Mouse (Mus musculus) ZHBTc4 (cell line): ENCODE measurements at regions not wholly inside any gene's neighbourhood (a gene's known extent, or its start where the extent isn't known, plus 50 kb on each side); places are given as distances from the start of the nearest gene placed in this dataset.
A peak's percentile ranks its signal among the peaks of the same experiment; 100 is the strongest.
"Not testable (repeated sequence)": the region's sequence is repeated elsewhere in the genome, so short reads cannot be mapped to it uniquely, and the experiment has no call there.

ENCODE experiments used
- DNase-seq: peaks from one replicate; pipeline ENCODE4 v3.0.0-alpha.2; 2011; ENCODE audit warnings: low read depth, low spot score

- DNase-seq, result no peak
Measured at GRCm38 (mm10) chr5:25639187-25639586, 66.4 kb downstream of the Xrcc2 start.

GRCm38 (mm10) chr5:25638097-25638496 lies 67.5 kb downstream of the Xrcc2 start:
- no peak for DNase-seq

GRCm38 (mm10) chr5:25632861-25633535 lies 72.6 kb downstream of the Xrcc2 start:
- no peak for DNase-seq

- DNase-seq, result peak; percentile 54
Measured at GRCm38 (mm10) chr5:25629731-25630130, 75.9 kb downstream of the Xrcc2 start.

- DNase-seq, result no peak
Measured at GRCm38 (mm10) chr5:25628504-25628903, 77.1 kb downstream of the Xrcc2 start.

- DNase-seq, result no peak
Measured at GRCm38 (mm10) chr5:25627086-25627485, 78.5 kb downstream of the Xrcc2 start.

GRCm38 (mm10) chr5:25624029-25624428 lies 81.6 kb downstream of the Xrcc2 start:
- no peak for DNase-seq

GRCm38 (mm10) chr5:25619872-25620271 lies 85.8 kb downstream of the Xrcc2 start:
- no peak for DNase-seq

GRCm38 (mm10) chr5:25619337-25619736 lies 86.3 kb downstream of the Xrcc2 start:
- DNase-seq, result not testable (repeated sequence)

- no peak for DNase-seq
Measured at GRCm38 (mm10) chr5:25614659-25615061, 91.0 kb downstream of the Xrcc2 start.

GRCm38 (mm10) chr5:25613844-25614658 lies 91.6 kb downstream of the Xrcc2 start:
- peak; percentile 50 for DNase-seq

- no peak for DNase-seq
Measured at GRCm38 (mm10) chr5:25612036-25612705, 93.5 kb downstream of the Xrcc2 start.

GRCm38 (mm10) chr5:25609911-25610310 lies 94.0 kb downstream of the Cct8l1 start:
- no peak for DNase-seq

- no peak for DNase-seq
Measured at GRCm38 (mm10) chr5:25602123-25602522, 86.3 kb downstream of the Cct8l1 start.

GRCm38 (mm10) chr5:25599363-25599762 lies 83.5 kb downstream of the Cct8l1 start:
- no peak for DNase-seq

- peak; percentile 68 for DNase-seq
Measured at GRCm38 (mm10) chr5:25597786-25598185, 81.9 kb downstream of the Cct8l1 start.

- peak; percentile 35 for DNase-seq
Measured at GRCm38 (mm10) chr5:25591709-25592108, 75.8 kb downstream of the Cct8l1 start.
